Mouse (Mus musculus) frontal cortex, adult 2 months (tissue): ENCODE data around the gene Olfr814. TPM values are rescaled to one million over a fixed set of nuclear protein-coding genes. Genes with fewer than 3 reads are reported as not detected.
"Not testable (repeated sequence)": the region's sequence is repeated elsewhere in the genome, so short reads cannot be mapped to it uniquely, and the experiment has no call there.

ENCODE experiments used
- DNase-seq, 2 experiments: peaks; one replicate each; pipeline ENCODE4 v3.0.0; 2022; ENCODE audit warnings: low spot score in 1 of 2; ENCODE audit errors: extremely low spot score in 1 of 2
- polyA plus RNA-seq: library from polyadenylated mRNA; depleted of rRNA; stranded (reverse); fragments of >200 nt; gene quantifications from 2 replicates; pipeline ENCODE4 v1.2.3, GENCODE M21; 2012; rRNA removed

Gene Olfr814
- polyA plus RNA-seq: not detected in 2 replicates

DNA sequence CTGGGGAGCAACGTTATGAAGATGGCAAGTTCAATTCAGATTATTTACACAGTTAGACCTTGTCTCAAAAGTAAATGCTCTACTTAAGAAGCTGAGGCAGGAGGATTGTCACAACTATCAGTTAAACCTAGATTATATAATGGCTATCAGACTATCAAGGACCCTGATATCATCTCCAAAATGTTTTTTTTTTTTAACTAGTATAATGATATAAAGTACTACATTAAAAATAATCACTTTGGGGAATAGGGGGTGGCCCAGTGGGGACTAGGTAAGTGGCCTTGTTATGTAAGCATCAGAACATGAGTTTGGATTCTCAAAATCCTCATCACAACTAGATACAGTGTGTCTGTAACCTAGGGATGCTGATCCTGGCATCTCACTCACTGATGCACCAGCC is at the start of gene Olfr814:
Gene Olfr814, minus strand, starts transcription at position 101 of the 400 bp plus-strand sequence.
- DNase-seq: not testable (repeated sequence)

- DNase-seq: no peak
These were observed 35.8 kb upstream of the Olfr814 start, which contains the start of gene Olfr816 for GRCm38 (mm10) chr10:129915497-129915896. Olfr816 (minus strand) TSS chr10:129915597.

- not testable (repeated sequence) for DNase-seq
These were observed 26.1 kb upstream of the Olfr814 start, which contains the start of gene Olfr815 for GRCm38 (mm10) chr10:129905767-129906166. Olfr815 (minus strand) TSS chr10:129905867.

GRCm38 (mm10) chr10:129885934-129886333 is 6.3 kb upstream of the Olfr814 start:
- no peak for DNase-seq

GRCm38 (mm10) chr10:129885496-129885895 is 5.8 kb upstream of the Olfr814 start:
- DNase-seq: not testable (repeated sequence)

- DNase-seq: no peak
These were observed 24.6 kb downstream of the Olfr814 start, which contains the start of gene Olfr813 for GRCm38 (mm10) chr10:129855067-129855466. Olfr813 (plus strand) TSS chr10:129855367.

DNA sequence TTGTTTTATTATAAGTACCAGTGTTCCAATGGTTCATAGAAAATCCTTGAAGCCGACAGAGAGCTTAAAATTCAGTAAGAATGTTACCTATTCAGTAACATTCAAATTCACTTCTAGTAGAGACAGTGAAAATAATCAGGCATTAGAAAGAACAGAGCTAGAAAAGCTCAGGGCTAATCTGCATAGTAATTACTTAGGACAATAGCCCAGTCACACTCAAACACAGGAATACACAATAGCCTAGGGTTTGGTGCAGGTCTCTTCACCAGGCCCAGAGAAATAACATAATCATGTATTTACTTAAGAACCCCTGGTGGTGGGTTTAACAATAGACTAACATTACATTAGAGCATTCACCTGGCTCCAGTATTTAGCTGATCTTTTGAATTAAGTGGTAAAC is 32.3 kb downstream of the Olfr814 start:
- DNase-seq: no peak

DNA sequence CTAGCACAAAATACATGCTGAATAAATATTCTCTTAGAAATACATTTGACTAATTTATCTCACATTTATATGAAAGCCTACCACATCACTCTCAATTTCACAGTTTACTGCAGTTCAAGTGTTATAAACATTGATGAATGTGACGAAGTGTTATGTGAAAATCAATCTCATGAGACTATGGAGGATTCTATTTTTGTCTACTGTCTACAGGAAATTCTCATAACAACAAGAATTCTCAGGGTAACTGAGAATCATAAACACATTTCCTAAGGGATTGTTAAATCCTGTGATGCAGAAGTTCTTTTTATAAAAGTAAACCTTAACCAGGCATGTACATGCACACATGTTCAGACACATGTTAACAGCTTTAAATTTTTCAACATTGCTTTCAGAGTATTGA is 33.7 kb downstream of the Olfr814 start, which contains the start of gene Olfr812:
Gene Olfr812, minus strand, starts transcription at position 101 of the 400 bp plus-strand sequence.
- DNase-seq: peak in 1 of 2 experiments; percentile 1

Other genes starting within 250 kb of the Olfr814 start
- gene Olfr799, start 242.4 kb downstream of the Olfr814 start, polyA plus RNA-seq: not detected in 2 replicates
- not detected in 2 replicates for gene Olfr800, start 222.2 kb downstream of the Olfr814 start, polyA plus RNA-seq
- gene Olfr801, start 206.0 kb downstream of the Olfr814 start, polyA plus RNA-seq: 0.04 TPM in 1 of 2 replicates, not detected in the other
- gene Olfr802, start 191.7 kb downstream of the Olfr814 start, polyA plus RNA-seq: not detected in 2 replicates
- not detected in 2 replicates for gene Olfr803, start 185.6 kb downstream of the Olfr814 start, polyA plus RNA-seq
- not detected in 2 replicates for gene Olfr804, start 176.6 kb downstream of the Olfr814 start, polyA plus RNA-seq
- not detected in 2 replicates for gene Olfr805, start 150.5 kb downstream of the Olfr814 start, polyA plus RNA-seq
- not detected in 2 replicates for gene Olfr806, start 137.9 kb downstream of the Olfr814 start, polyA plus RNA-seq
- not detected in 2 replicates for gene Olfr807, start 122.1 kb downstream of the Olfr814 start, polyA plus RNA-seq
- gene Olfr808, start 114.4 kb downstream of the Olfr814 start, polyA plus RNA-seq: not detected in 2 replicates
- gene Olfr809, start 105.2 kb downstream of the Olfr814 start, polyA plus RNA-seq: not detected in 2 replicates
- gene Olfr810, start 84.9 kb downstream of the Olfr814 start, polyA plus RNA-seq: not detected in 2 replicates
- not detected in 2 replicates for gene Olfr811, start 75.5 kb downstream of the Olfr814 start, polyA plus RNA-seq
- gene Olfr812, start 33.8 kb downstream of the Olfr814 start, polyA plus RNA-seq: not detected in 2 replicates
- gene Olfr813, start 24.5 kb downstream of the Olfr814 start, polyA plus RNA-seq: not detected in 2 replicates
- gene Olfr815, start 26.0 kb upstream of the Olfr814 start, polyA plus RNA-seq: not detected in 2 replicates
- not detected in 2 replicates for gene Olfr816, start 35.7 kb upstream of the Olfr814 start, polyA plus RNA-seq
- not detected in 2 replicates for gene Olfr818, start 69.2 kb upstream of the Olfr814 start, polyA plus RNA-seq
- not detected in 2 replicates for gene Olfr819, start 87.4 kb upstream of the Olfr814 start, polyA plus RNA-seq
- not detected in 2 replicates for gene Olfr247, start 96.3 kb upstream of the Olfr814 start, polyA plus RNA-seq
- gene Gm10310, start 105.2 kb upstream of the Olfr814 start, polyA plus RNA-seq: not detected in 2 replicates
- not detected in 2 replicates for gene Olfr820, start 132.8 kb upstream of the Olfr814 start, polyA plus RNA-seq
- not detected in 2 replicates for gene Olfr821, start 150.5 kb upstream of the Olfr814 start, polyA plus RNA-seq
- not detected in 2 replicates for gene Olfr822, start 191.4 kb upstream of the Olfr814 start, polyA plus RNA-seq
- not detected in 2 replicates for gene Olfr823, start 235.5 kb upstream of the Olfr814 start, polyA plus RNA-seq